Mouse (Mus musculus): ENCODE measurements at regions not wholly inside any gene's neighbourhood (a gene's known extent, or its start where the extent isn't known, plus 50 kb on each side); places are given as distances from the start of the nearest gene placed in this dataset.

DNA sequence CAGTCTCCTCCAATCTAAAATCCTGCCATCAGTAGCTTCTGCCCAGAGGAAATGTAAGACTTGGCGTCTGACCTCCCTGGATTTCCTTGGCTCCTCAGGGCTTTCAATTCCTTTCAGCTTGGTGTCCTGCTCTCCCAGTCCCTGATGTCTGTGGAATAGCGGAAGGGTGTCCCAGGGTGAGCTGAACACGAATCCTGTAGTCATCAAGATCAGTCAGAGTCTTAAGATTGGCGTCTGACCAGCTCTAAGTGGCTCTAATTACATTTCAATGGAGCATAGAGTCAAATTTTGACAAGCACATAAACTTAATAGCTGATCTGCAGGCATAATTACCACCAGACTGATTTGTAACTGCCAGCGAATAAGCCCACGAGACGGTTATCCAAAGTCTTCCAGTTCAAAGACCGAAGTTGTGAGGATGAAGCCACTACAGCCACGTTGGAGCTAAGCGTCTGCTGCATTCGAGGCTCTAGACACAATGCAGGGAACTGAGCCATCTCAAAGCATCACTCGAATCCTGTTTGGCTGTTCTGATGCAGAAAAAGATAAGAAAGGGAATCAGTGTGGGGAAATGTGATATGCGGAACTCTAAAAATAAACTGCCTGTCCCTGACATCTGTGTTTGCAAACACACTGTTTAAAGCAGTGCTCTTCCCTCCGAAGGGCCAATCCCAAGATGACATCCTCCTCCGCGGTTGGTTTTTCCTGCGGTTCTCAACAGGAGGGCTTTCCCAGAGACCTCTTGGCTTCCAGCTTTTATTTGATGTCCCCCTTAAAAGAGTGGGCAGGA, 143.3 kb downstream of the Kdr start:
- no peak for DNase-seq
- intact Hi-C loops (cut with DNase I; ENCODE audit: low total_unique reads) = no loop called here

DNA sequence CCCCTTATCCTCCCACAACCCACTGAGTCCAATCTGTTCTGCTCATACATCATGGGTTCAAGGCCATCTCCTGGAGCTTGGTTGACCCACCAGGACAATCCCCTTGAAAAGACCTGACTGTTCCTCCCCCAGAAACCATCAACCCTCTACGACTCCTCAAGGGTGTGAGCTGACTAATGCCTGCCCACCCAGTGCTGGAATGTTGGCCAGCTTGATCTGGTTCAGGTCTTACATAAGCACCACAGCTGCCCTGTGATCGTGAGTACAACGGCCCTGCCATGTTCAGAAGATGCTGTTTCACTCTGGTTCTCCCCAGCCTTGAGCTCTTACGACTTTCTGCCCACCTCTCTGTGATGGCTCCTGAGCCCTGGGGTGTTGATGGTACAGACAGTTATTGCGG, 145.9 kb downstream of the Kdr start:
- intact Hi-C loops (cut with DNase I; ENCODE audit: low total_unique reads) = no loop called here
- DNase-seq = no peak

DNA sequence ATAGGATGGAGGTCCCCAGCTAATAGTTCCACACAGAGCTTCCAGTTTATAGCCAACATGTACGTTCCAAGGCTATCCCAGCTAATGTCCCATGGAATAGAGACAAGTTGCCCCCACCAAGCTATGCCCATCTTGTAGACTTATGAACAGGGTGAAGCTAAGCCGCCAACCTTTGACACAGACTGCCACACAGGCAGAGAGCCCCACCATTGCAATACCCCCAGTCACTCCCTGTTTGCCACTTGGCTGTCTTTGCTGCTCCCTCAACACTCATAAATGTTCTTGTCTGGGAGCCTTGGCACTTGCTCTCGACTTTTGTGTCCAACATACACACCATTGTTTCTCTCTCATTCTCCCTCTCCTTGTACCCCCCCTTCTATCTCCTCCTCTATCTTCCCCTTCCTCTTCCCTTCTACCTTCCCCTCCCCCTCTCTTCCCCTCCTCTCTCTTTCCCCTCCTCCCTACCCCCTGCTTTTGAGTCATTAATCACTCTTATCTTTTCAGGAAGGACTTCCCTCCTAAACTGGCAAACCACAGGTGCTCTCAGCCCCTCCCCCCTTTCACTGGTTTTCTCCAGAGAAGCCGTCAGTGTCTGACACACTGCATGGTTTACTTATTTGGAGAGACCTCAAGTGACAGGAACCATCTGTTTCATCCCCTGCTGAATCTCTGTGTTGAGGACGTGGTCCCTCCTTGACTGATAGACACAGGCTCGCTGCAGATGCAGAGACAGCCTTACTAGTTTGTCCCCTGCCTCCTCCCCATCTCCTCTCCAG, 148.2 kb downstream of the Kdr start:
- intact Hi-C loops (cut with DNase I; ENCODE audit: low total_unique reads) = no loop called here
- DNase-seq = no peak

DNA sequence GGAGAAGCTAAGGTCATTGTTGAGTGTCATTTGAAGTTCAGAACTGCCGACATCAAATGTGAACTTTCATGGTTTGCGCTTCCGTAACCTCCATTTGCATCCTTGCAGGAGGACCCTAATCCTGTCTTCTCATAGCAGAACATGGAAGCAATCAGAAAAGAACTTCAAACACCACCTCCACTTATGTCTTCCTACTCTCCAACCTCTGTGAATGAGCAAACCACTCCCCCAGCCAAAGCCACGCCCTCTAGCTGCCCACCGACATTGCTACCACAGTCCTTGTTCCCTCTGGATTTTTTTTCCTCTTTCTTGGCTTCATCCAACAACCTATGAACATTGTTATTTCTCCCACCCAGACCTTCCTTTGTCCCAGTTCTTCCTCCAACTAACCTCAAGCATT, 149.9 kb downstream of the Kdr start:
- intact Hi-C loops (cut with DNase I; ENCODE audit: low total_unique reads) = no loop called here
- no peak for DNase-seq

DNA sequence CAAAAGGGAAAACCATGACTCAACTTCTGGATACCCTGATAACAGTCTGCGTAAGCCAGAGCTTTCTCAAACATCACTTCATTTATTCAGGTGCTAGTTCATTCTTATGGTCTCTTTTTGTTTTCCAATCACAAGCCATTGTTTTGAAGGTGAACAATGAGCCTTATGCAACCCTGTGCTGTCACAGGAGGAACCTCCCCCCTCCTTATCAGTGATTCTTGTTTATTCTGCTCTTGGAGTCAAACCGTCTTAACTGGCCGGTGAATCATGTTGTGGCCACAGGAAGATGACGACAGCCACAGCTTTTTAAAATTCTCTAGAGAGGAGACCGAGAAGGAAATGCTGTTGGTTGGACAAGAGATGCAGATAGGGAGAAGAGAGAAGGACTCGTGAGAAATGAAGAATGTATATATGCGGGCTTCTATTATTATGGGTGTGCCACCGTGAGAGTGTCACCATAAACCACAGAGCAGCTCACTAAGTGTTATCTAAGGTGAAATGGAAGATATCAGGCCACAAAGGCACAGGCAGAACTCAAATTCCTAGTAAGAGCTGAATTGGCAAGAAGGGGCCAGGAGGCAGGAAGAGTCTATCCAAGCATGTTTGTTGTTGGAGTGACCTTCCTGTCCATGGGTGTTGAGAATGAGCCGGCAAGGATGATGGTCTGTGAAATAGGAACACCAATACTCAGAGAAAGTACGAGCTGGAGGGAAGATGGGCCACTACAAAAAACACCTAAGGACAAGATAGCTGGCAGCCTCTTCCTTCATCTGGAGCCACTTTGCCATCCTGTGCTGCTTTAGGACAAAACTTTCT, 151.8 kb downstream of the Kdr start:
- intact Hi-C loops (cut with DNase I; ENCODE audit: low total_unique reads) = no loop called here
- DNase-seq = no peak

DNA sequence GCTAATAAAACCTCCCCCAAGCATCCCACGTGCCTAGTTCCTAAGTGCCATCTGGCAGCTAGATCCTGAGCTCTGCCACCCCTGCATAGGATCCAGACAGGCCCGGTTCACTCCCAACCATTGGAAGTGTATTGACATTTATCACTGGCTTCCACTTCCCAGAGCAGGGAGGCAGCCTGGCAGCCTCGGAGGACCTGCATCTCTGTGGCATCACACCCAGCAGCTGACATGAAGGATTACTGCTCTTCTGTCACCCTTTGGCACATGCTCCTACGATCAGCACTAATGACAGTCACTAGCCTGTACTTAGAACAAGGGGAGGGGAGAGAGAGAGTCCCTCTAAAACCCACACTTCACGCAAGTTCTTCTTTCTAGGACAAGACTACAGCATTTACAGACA, 152.7 kb downstream of the Kdr start:
- intact Hi-C loops (cut with DNase I; ENCODE audit: low total_unique reads) = no loop called here

DNA sequence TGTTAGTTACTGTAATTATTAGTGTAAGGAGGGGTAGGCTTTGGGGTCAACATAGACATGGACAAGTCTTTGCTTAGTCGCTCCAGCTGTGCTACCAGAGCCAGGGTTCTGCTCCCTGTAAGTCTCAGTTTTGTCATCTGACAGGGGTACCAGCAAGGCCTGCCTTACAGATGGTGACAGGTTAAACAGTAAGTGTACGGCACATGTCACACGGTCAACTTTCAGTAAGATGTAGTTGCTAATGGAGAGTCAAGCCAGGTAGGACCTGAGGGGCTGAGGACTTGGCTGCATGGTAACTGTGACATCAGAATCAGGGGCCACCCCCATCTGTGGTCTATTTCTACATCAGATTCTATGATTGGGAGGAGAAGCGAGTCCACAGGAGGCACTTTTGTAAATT, 153.6 kb downstream of the Kdr start:
- intact Hi-C loops (cut with DNase I; ENCODE audit: low total_unique reads) = no loop called here
- DNase-seq = no peak

More for the DNA sequence above, 152.7 kb downstream of the Kdr start:
- DNase-seq = no peak

DNA sequence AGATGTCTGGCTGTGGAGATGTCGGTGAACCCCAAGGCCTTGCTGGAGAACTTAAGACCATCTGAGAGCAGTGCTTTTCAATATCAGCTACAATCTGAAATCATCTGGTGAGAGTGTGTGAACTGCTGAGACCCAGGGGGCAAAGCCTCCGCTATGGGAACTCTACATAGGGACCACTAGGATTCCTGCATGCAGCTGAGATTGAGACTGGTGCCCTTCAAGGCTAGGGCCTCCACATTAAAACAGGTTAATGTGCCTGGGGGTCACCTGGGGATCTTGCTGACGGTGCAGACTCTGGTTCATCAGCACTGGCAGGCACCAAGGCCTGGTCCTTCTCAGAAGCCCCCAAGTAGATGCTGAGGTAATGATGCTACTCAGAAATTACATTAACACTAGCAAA, 154.6 kb downstream of the Kdr start:
- DNase-seq = no peak
- intact Hi-C loops (cut with DNase I; ENCODE audit: low total_unique reads) = no loop called here

DNA sequence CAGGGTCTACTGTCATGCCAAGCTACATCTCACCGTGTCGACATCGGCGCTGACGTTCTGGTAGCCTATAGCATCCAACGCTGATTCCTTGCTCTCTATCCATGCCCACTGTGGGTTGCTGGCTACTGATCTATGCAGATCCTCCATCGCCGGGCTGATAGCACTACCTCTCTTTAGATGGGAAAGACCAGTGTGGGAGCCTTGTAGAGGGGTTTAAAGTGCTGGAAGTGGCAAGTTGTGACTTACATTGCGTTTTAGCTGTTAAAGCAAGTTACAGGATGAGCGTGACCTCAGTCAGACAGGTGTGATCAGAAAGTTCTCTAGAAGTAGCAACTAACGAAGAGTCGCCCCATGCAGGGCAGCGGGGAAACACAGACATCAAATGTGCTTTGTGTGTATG, 160.9 kb downstream of the Kdr start:
- no peak for DNase-seq
- intact Hi-C loops (cut with DNase I; ENCODE audit: low total_unique reads) = no loop called here

DNA sequence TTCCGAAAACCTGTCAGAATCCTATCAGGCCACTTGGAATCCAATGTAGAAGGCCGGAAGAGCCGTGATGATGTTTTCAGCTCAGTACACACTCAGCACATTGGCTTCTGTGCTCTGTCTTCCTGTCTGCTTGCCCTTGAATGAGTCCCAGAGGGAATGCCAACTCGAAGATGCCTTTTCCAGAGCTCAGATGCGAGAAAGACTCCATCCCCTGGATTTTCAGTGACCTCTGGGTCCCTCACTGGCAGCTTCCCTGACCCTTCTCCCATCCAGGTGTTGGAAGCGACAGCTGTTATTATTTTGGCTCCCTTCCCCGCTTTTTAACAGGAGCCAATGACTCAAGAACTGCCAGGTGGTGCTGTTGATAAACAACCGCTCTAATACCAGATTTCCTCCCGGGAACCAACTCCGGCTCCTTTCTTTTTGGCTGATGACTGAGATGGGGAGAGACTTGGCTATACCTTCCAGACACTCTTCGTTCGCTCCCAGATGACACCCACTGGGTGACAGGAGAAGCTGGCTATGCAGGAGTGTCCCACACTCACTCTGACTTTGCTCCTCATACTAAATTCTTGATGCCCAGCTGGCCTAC, 163.8 kb downstream of the Kdr start:
- intact Hi-C loops (cut with DNase I; ENCODE audit: low total_unique reads) = no loop called here
- DNase-seq = no peak

DNA sequence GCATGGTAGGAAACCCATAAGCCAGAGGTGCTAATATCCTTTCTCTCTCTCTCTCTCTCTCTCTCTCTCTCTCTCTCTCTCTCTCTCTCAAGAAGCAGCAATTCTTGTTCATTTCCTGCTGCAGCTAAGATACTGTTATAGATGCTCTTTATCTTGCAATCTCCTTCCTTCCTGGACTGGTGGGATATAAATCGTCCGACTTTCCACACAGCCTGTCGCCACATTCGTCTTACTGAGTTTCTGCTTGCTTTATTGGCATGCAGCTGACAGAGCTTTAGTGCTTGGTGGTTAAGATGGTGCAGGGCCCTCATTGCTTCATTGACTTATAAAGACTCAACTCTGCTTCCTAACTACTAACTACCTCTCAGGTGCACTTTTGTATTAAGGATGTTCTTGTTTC, 165.6 kb downstream of the Kdr start:
- intact Hi-C loops (cut with DNase I; ENCODE audit: low total_unique reads) = no loop called here
- no peak for DNase-seq

DNA sequence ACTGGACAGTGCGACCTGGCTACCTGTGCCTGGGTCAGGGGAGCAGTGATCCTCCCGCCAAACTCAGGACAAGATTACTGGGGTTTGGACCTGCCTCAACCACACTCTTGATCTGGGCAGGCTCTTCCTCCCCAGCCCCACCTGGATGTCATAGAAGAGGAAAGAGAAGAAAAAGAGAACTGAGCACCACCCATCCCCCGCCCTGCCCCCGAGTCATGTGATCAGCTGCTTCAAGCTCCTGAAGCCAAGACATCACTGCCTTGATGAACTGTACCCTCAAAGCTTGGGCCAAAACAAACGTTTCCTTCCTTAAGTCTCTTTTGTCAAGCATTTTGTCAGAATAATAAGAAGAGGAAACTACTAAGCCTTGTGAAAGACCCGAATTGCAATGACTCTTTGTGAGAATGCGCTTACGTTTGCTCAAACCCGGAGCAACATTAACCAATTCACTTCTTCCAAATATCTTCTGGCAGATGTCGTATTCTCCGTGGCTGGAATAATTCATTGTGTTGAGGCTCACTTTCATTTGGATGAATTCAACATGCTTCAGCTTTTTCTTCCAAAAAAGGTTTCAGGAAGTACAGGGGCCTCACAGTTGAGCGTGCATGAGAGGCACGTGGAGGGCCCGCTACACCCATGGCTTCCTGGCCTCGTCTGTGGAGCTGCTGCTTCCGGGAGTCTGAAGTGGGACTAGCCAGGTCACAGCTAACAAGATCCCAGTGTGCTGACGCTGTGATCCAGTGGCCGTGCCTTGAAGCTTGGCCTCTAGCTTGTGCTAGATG, 169.5 kb downstream of the Kdr start:
- DNase-seq = no peak
- intact Hi-C loops (cut with DNase I; ENCODE audit: low total_unique reads) = no loop called here

DNA sequence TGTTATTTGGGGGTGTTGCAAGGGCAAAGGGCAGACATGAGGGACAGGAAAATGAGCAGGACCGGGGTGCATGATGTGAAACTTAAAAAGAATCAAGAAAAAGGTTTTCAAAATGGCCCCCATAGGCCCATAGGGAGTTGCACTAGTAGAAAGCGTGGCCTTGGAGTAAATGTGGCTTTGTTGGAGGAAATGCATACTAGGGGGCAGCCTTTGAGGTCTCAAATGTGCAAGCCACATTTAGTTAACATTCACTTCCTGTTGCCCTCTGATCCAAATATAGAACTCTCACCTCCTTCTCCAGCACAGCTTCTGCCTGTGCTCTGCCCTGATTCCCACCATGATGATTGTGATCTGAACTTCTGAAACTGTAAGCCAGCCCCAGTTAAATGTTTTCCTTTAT, 173.2 kb downstream of the Kdr start:
- no peak for DNase-seq
- intact Hi-C loops (cut with DNase I; ENCODE audit: low total_unique reads) = no loop called here

DNA sequence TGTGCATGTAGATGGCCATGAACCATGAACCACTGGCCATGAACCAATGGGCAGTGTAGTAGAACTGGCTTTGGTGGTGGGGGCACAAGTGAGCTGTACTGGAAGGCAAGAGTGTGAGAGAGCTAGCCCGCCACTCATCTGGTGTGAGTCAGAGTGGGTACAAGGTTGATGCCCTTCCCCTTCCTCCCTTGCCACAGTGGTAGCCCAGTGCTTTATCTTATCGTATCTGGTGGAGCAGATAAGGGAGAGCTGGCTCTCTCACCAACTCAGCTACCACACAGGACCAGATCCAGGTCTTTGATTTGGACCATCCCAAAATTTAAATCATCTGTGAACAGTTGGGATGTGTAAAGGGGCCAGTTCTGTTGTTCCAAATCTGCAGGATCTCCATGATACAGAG, 173.9 kb downstream of the Kdr start:
- no peak for DNase-seq
- intact Hi-C loops (cut with DNase I; ENCODE audit: low total_unique reads) = no loop called here

DNA sequence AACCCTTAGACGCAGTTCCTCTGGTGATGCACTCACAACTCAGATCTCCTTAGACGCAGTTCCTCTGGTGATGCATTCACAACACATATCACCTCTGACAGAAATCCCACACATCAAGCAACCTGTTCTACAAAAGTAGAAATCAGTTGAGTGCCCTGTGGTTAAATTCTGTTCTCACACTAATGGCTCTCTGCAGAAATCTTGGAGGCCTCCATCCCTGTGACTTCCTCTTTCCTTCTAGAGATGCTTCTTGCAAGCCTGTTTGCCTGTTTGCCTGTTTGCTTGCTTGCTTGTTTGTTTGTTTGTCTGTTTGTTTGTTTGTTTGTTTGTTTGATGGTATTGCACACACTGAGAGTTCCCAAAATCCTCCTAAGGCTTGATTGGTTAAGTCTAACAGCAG, 175.2 kb downstream of the Kdr start:
- DNase-seq = no peak
- intact Hi-C loops (cut with DNase I; ENCODE audit: low total_unique reads) = no loop called here

DNA sequence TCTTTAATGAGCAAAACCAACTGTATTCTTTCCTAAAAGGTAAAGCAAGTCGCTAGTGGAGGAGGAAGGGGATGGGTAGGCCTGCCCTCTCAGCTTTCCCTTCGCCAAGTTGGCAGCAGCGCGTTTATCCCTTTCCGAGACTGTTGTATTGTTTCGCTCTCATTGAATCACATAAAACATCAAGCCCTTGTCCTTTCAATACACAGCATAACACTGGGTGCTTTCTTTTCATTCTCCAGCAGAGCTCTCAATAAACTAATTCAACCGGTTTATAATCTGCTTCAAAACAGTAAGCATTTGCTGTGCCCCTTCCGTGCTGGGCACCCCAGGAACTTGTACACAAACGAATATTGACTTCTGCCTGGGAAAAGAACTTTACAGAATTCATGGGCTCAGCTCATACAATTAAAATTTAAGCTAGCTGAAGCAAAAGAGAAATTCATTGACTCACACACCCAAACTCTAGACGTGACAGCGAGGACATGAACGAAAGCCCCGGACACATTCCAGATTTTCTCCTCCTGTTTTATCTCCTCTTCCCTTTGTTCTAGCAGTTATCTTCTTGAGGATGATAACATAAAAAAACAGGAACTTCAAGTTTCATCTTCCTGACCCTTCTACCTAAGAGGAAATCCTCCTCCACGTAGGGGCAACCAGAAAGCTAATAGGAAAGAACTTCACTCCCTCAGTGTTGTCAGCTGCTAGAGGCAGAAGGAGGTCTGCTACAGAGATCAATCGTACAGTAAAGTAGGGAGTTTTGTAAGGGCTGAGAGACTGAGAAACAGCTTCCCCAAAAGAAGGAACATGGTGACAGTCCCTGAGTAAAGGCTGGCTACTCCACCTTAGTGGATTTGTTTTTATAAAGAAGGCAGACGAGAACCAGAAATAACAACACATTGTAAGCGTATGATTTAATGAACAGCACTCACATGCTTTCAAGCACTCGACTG, 177.9 kb downstream of the Kdr start:
- intact Hi-C loops (cut with DNase I; ENCODE audit: low total_unique reads) = no loop called here
- no peak for DNase-seq

DNA sequence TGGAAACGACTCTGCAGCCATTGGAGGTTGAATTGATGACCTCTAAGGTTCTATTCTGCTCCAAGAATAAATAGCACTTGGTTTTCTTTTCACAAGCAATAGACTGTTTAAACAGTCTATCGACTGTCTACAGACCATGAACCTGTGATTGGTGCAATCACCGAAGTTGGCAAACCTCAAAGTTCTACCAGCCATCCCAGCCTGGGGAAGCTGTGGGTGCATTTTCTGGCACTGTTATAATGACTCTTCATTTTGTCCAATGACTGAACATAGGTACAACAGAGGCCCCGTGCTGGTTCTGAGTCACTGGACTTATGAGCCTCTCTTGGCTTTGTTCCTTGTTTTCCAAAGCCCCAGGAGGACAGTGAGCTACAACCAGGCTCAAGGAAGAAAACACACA, 178.6 kb downstream of the Kdr start:
- intact Hi-C loops (cut with DNase I; ENCODE audit: low total_unique reads) = no loop called here
- DNase-seq = no peak

DNA sequence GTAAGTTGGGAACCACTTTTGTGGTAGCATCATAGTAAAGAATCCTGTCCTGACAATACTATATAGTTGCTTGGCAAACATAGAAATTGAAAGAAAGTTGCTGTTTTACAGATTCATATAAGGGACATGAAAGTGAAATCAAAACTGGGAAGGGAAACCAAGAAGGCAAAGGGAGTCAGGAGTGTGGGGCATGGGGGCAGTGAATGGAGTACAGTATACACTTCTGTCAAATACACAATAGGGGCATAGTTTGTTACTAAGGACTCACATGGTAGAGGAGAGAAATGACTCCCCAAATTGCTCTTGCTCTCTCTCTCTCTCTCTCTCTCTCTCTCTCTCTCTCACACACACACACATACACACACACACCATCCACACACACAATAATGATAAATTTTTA, 185.1 kb downstream of the Kdr start:
- intact Hi-C loops (cut with DNase I; ENCODE audit: low total_unique reads) = no loop called here

More for the DNA sequence above, 185.1 kb downstream of the Kdr start:
- DNase-seq = no peak

Measured in gastrocnemius, postnatal 14 days (tissue).